In the genomic region with DNA sequence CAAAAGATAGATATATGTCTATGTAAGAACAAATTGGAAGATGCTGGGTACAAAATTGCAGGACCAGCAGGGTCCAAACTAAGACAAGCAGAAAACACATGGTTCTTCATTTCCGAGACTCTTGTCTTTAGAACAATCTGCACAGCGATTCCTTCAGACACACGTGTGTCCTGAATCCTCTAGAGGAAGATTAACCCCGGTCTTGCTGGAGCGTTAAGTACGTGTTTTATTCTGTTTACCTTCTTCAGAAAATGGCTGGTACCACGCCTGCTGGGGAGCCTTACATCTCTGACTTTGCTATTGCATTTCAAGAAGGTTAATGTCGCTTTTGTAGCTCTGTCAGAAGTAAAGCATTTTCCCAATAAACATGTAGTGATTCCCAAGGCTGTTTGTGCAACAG, we compare ENCODE assay signal across 12 mouse cellular contexts.
A peak's percentile ranks its signal among the peaks of the same experiment; 100 is the strongest.
DNase-seq lines count a peak whose midpoint lies in the region; ATAC-seq and TF ChIP-seq lines count a peak whose summit lies in the region.
"Had no signal": no experiment of that assay in that cellular context is flagged by ENCODE, and none has a peak within 500 bp of the region (broad histone marks: within the 10 kb centered on the region; RNA-seq: fewer than 3 reads in every experiment).

No protein-coding gene starts in this region.

- no peak for DNase-seq in forebrain, embryonic 10.5 days (ENCODE audit: extremely low spot score, low spot score)
- DNase-seq in hindbrain, postnatal 0 days (ENCODE audit: low spot score) = no peak
- no peak for DNase-seq in frontal cortex, postnatal 25 days (ENCODE audit: low spot score in 2 of 2)
- DNase-seq in adipocyte (ENCODE audit: low spot score) = no peak
- no peak for DNase-seq in heart, adult 8-10 months (ENCODE audit: low spot score)
- DNase-seq: adrenal gland, postnatal 10 days; cerebellum, adult 2 months; gastrocnemius, postnatal 36 days; right cerebral cortex, adult 18-20 months had no signal

- no peaks in the 10 kb centered on the region for H3K27me3 ChIP-seq in forebrain, embryonic 10.5 days (ENCODE audit: poor library complexity, severe bottlenecking)
- H3K27me3 ChIP-seq in forebrain, embryonic 16.5 days (replicated peaks; ENCODE audit: control insufficient read depth, insufficient read depth, low read length) = no peaks in the 10 kb centered on the region
- no peaks in the 10 kb centered on the region; the same call in 1 of the 2 replicates for H3K27me3 ChIP-seq in hindbrain, postnatal 0 days (ENCODE audit: insufficient read depth, low read length)
- no peaks in the 10 kb centered on the region for H3K27me3 ChIP-seq in neural tube, embryonic 12.5 days (replicated peaks)
- H3K27me3 ChIP-seq: liver, embryonic 15.5 days had no signal

- no peak for ATAC-seq in forebrain, embryonic 16.5 days
- ATAC-seq in hindbrain, postnatal 0 days = no peak
- ATAC-seq in neural tube, embryonic 12.5 days (ENCODE audit: low FRiP score, low read depth) = no peak

- no peak for TF ChIP-seq CTCF in hindbrain, postnatal 0 days (IDR thresholded peaks at IDR 0.05; ENCODE audit: low read depth)

- peak overlapping the region; percentile 33; the same call in 1 of the 2 replicates for H3K27ac ChIP-seq in forebrain, embryonic 10.5 days
- H3K27ac ChIP-seq in forebrain, embryonic 16.5 days (ENCODE audit: low read length) = no peak overlapping the region
- no peak overlapping the region for H3K27ac ChIP-seq in hindbrain, postnatal 0 days
- H3K27ac ChIP-seq in neural tube, embryonic 12.5 days = no peak overlapping the region
- H3K27ac ChIP-seq: liver, embryonic 15.5 days had no signal

- H3K4me2 ChIP-seq in forebrain, embryonic 16.5 days (ENCODE audit: low read length) = peak overlapping the region; percentile 35
- H3K4me2 ChIP-seq in hindbrain, postnatal 0 days (ENCODE audit: low read depth, low read length) = peak overlapping the region; percentile 33
- H3K4me2 ChIP-seq in neural tube, embryonic 12.5 days (replicated peaks) = peak overlapping the region; percentile 36
- H3K4me2 ChIP-seq: liver, embryonic 15.5 days had no signal

- no peaks in the 10 kb centered on the region for H3K9me3 ChIP-seq in forebrain, embryonic 10.5 days
- H3K9me3 ChIP-seq in forebrain, embryonic 16.5 days (ENCODE audit: control insufficient read depth, low read length) = no peaks in the 10 kb centered on the region
- no peaks in the 10 kb centered on the region for H3K9me3 ChIP-seq in hindbrain, postnatal 0 days (ENCODE audit: low read length)
- no peaks in the 10 kb centered on the region for H3K9me3 ChIP-seq in neural tube, embryonic 12.5 days
- H3K9me3 ChIP-seq: liver, embryonic 15.5 days had no signal

- H3K36me3 ChIP-seq in forebrain, embryonic 10.5 days (replicated peaks) = no peaks in the 10 kb centered on the region
- H3K36me3 ChIP-seq in forebrain, embryonic 16.5 days (ENCODE audit: control insufficient read depth, insufficient read depth) = no peaks in the 10 kb centered on the region
- H3K36me3 ChIP-seq in hindbrain, postnatal 0 days (ENCODE audit: insufficient read depth, low read length) = no peaks in the 10 kb centered on the region
- H3K36me3 ChIP-seq in neural tube, embryonic 12.5 days = no peaks in the 10 kb centered on the region
- H3K36me3 ChIP-seq: liver, embryonic 15.5 days had no signal

- H3K4me3 ChIP-seq in forebrain, embryonic 10.5 days = peak overlapping the region; percentile 32
- H3K4me3 ChIP-seq in forebrain, embryonic 16.5 days (replicated peaks; ENCODE audit: low read length) = peak overlapping the region; percentile 21
- peak overlapping the region; percentile 18 for H3K4me3 ChIP-seq in hindbrain, postnatal 0 days (ENCODE audit: low read length)
- no peak overlapping the region for H3K4me3 ChIP-seq in neural tube, embryonic 12.5 days
- H3K4me3 ChIP-seq: liver, embryonic 15.5 days had no signal

- peaks cover 92% of the 10 kb centered on the region for H3K4me1 ChIP-seq in forebrain, embryonic 10.5 days
- peaks cover 39% of the 10 kb centered on the region for H3K4me1 ChIP-seq in forebrain, embryonic 16.5 days (replicated peaks; ENCODE audit: control insufficient read depth, insufficient read depth, low read length)
- H3K4me1 ChIP-seq in hindbrain, postnatal 0 days (ENCODE audit: insufficient read depth, low read length) = no peaks in the 10 kb centered on the region
- peaks cover 21% of the 10 kb centered on the region for H3K4me1 ChIP-seq in neural tube, embryonic 12.5 days
- H3K4me1 ChIP-seq: liver, embryonic 15.5 days had no signal

- 51% methylated on average over 8 of the region's 8 CpGs for WGBS in forebrain, embryonic 10.5 days
- WGBS in forebrain, embryonic 16.5 days = 23% methylated on average over 8 of the region's 8 CpGs
- 35% methylated on average over 8 of the region's 8 CpGs for WGBS in hindbrain, postnatal 0 days
- WGBS in neural tube, embryonic 12.5 days = 30% methylated on average over 8 of the region's 8 CpGs

- H3K9ac ChIP-seq in forebrain, embryonic 16.5 days (replicated peaks; ENCODE audit: low read depth, low read length) = peak overlapping the region; percentile 7; the same call in 1 of the 2 replicates
- H3K9ac ChIP-seq in hindbrain, postnatal 0 days (replicated peaks; ENCODE audit: low read length) = no peak overlapping the region
- H3K9ac ChIP-seq in neural tube, embryonic 12.5 days = no peak overlapping the region
- H3K9ac ChIP-seq: liver, embryonic 15.5 days had no signal
